Mouse (Mus musculus) embryonic facial prominence, embryonic 11.5 days (tissue): ENCODE measurements around the gene Usp13. TPM values are rescaled to one million over a fixed set of nuclear protein-coding genes. Genes with fewer than 3 reads are reported as not detected.

ENCODE experiments used
- polyA plus RNA-seq: library from polyadenylated mRNA; unstranded; fragments of >200 nt; fragmentation: Nextera tagmentation; extraction: Ambion mirVana; gene quantifications from 2 replicates; pipeline ENCODE4 v1.2.1, GENCODE M21; 2014

Gene Usp13
- polyA plus RNA-seq, 1 experiment from 2014 or later = 4.6 TPM

Other genes starting within 250 kb of the Usp13 start
- gene Gnb4, start 201.0 kb upstream of the Usp13 start, polyA plus RNA-seq = 47.3 and 48.5 TPM in 2 replicates
- 265 and 285 TPM in 2 replicates for gene Actl6a, start 111.2 kb upstream of the Usp13 start, polyA plus RNA-seq
- 333 and 337 TPM in 2 replicates for gene Ndufb5, start 80.6 kb upstream of the Usp13 start, polyA plus RNA-seq
- 41.9 and 50.4 TPM in 2 replicates for gene Mrpl47, start 79.9 kb upstream of the Usp13 start, polyA plus RNA-seq